Mouse (Mus musculus) midbrain, embryonic 11.5 days (tissue): ENCODE measurements around the gene Cdh10. TPM values are rescaled to one million over a fixed set of nuclear protein-coding genes. Genes with fewer than 3 reads are reported as not detected.

ENCODE experiments used
- ATAC-seq: fragments of 200-750 bp; cut with Nextera tagmentation; 2 replicates; pipeline ENCODE4 v1.8.0; 2017; ENCODE audit warnings: moderate TSS enrichment, moderate library complexity; ENCODE audit not compliant: low FRiP score
- DNase-seq: peaks from one replicate; pipeline ENCODE4 v3.0.0; 2015; ENCODE audit warnings: low spot score; ENCODE audit errors: missing footprints
- H3K27ac ChIP-seq: fragments of 300-500 bp; sonication (generic); 2 replicates; pipeline ENCODE4 v1.5.1; 2014; ENCODE audit warnings: low read depth, low read length
- H3K27me3 ChIP-seq: fragments of 300-500 bp; sonication (generic); 2 replicates; pipeline ENCODE4 v1.6.1; 2014; ENCODE audit warnings: mild to moderate bottlenecking, low read length, moderate library complexity, mixed read lengths; ENCODE audit not compliant: control insufficient read depth, insufficient read depth
- H3K36me3 ChIP-seq: fragments of 300-500 bp; sonication (generic); 2 replicates; pipeline ENCODE4 v1.6.1; 2014; ENCODE audit warnings: mild to moderate bottlenecking, low read length, moderate library complexity, mixed read lengths; ENCODE audit not compliant: control insufficient read depth, insufficient read depth
- H3K4me1 ChIP-seq: fragments of 300-500 bp; sonication (generic); 2 replicates; pipeline ENCODE4 v1.6.1; 2014; ENCODE audit warnings: low read length; ENCODE audit not compliant: control insufficient read depth, insufficient read depth
- H3K4me2 ChIP-seq: fragments of 300-500 bp; sonication (generic); 2 replicates; pipeline ENCODE4 v1.6.1; 2014; ENCODE audit warnings: mild to moderate bottlenecking, moderate library complexity
- H3K4me3 ChIP-seq: fragments of 300-500 bp; sonication (generic); 2 replicates; pipeline ENCODE4 v1.5.1; 2014; ENCODE audit warnings: low read depth, low read length
- H3K9ac ChIP-seq: fragments of 300-500 bp; sonication (generic); 2 replicates; pipeline ENCODE4 v1.6.1; 2014; ENCODE audit warnings: low read length
- H3K9me3 ChIP-seq: fragments of 300-500 bp; sonication (generic); 2 replicates; pipeline ENCODE4 v1.6.1; 2016; ENCODE audit warnings: low read length; ENCODE audit not compliant: control insufficient read depth
- WGBS: fragments of 180-500 bp; shearing (Covaris S2); extraction: QIAGEN DNeasy Blood & Tissue Kit; methylation state at CpG from one replicate; pipeline ENCODE4 v1.1.7; 2014; 5-methylcytosine and 5-hydroxymethylcytosine counted together
- polyA plus RNA-seq: library from polyadenylated mRNA; unstranded; fragments of >200 nt; fragmentation: Nextera tagmentation; extraction: Ambion mirVana; gene quantifications from 2 replicates; pipeline ENCODE4 v1.2.1, GENCODE M21; 2014

The Cdh10 gene
- polyA plus RNA-seq, 1 experiment from 2014 or later, result 6.4 TPM

DNA sequence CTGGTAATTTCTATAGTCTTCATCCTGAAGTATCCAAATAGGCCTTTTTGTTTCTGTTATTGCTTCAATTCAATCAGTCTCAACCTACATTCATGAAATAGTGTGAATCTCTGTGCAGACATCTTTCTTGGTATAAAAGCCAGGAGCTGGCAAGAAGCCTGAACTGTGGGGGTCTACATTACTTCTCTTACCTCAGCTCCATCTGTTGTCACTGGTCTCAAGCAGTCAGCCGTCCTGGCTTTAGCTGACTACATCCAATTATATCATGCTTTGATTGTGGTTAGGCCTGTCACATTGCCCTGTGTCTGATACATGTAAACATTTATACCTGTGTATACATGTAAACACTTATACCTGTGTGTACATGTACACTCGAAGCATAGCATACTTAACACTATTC is 31.8 kb downstream of the Cdh10 start:
- no peak overlapping the region for H3K4me2 ChIP-seq
- no peak for ATAC-seq
- DNase-seq, result no peak
- no peaks in the 10 kb centered on the region for H3K36me3 ChIP-seq
- no peak overlapping the region for H3K4me3 ChIP-seq
- H3K9ac ChIP-seq, result no peak overlapping the region
- no peaks in the 10 kb centered on the region for H3K4me1 ChIP-seq
- H3K9me3 ChIP-seq, result no peaks in the 10 kb centered on the region
- 81% methylated on average over 2 of the region's 2 CpGs for WGBS
- H3K27ac ChIP-seq, result no peak overlapping the region
- no peaks in the 10 kb centered on the region for H3K27me3 ChIP-seq

- Histone ChIP-seq H3K4me3 (no peak overlapping the region), H3K27me3 (no peaks in the 10 kb centered on the region), H3K4me2 (no peak overlapping the region), H3K9ac (no peak overlapping the region), H3K36me3 (no peaks in the 10 kb centered on the region), H3K9me3 (no peaks in the 10 kb centered on the region), H3K4me1 (no peaks in the 10 kb centered on the region), H3K27ac (no peak overlapping the region)
- ATAC-seq (no peak), DNase-seq (no peak)
- WGBS, result 75% methylated on average over 2 of the region's 2 CpGs
Measured at GRCm38 (mm10) chr15:18858135-18858534, 39.4 kb downstream of the Cdh10 start.

GRCm38 (mm10) chr15:18869871-18870270 is 51.1 kb downstream of the Cdh10 start:
- no peak for ATAC-seq
- 97% methylated on average over 2 of the region's 2 CpGs for WGBS
- no peak overlapping the region for H3K4me3 ChIP-seq
- H3K9me3 ChIP-seq, result no peaks in the 10 kb centered on the region
- H3K4me2 ChIP-seq, result no peak overlapping the region
- no peaks in the 10 kb centered on the region for H3K36me3 ChIP-seq
- H3K27ac ChIP-seq, result no peak overlapping the region
- no peak overlapping the region for H3K9ac ChIP-seq
- H3K4me1 ChIP-seq, result no peaks in the 10 kb centered on the region
- H3K27me3 ChIP-seq, result no peaks in the 10 kb centered on the region
- no peak for DNase-seq

GRCm38 (mm10) chr15:18881467-18881866 is 62.7 kb downstream of the Cdh10 start:
- Histone ChIP-seq H3K9me3 (no peaks in the 10 kb centered on the region), H3K9ac (no peak overlapping the region), H3K4me1 (no peaks in the 10 kb centered on the region), H3K27ac (no peak overlapping the region), H3K4me2 (no peak overlapping the region), H3K27me3 (no peaks in the 10 kb centered on the region), H3K4me3 (no peak overlapping the region), H3K36me3 (no peaks in the 10 kb centered on the region)
- ATAC-seq, result no peak
- DNase-seq, result no peak
- 62% methylated on average over 5 of the region's 5 CpGs for WGBS

DNA sequence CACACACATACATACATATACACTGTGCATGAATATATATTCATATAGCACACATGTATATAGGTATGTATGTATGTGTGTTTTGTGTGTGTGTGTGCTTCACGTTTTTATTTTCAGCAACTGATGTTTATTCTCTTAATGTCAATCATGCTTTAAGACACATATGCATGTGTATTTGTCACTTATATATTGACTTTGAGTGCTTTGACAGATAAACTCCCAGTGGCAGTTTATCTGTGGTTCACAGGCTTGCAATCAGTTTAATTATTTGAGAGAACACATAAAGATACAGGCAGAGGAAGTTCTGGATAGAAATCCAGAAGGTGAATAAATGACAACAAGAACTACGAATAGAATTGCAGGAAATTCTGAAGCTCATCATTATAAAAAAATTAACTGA is 67.9 kb downstream of the Cdh10 start:
- H3K4me3 ChIP-seq, result no peak overlapping the region
- H3K27ac ChIP-seq, result no peak overlapping the region
- no peaks in the 10 kb centered on the region for H3K27me3 ChIP-seq
- no peaks in the 10 kb centered on the region for H3K36me3 ChIP-seq
- H3K4me1 ChIP-seq, result no peaks in the 10 kb centered on the region
- no peak overlapping the region for H3K9ac ChIP-seq
- 86% methylated on average over 2 of the region's 2 CpGs for WGBS
- no peaks in the 10 kb centered on the region for H3K9me3 ChIP-seq
- no peak overlapping the region for H3K4me2 ChIP-seq
- ATAC-seq (no peak), DNase-seq (no peak)

DNA sequence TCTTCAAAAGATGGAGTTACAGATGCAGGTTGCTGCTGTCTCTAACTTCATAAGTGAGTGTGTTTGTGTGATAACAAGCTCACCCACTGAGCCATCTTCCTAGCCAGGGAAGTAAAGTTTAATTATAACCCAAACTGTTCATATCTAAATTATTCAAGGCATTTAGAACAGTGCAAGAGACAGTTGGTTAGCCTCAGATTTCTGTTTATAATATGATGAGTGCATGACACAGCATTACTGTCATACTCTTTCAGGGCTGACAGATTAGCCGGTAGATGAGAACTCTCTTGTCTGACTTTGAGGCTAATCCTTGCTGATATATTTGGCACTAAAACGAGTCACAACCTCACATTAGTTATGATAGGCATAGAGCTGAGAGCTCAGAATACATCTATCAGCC is 70.2 kb downstream of the Cdh10 start:
- Histone ChIP-seq H3K4me1 (no peaks in the 10 kb centered on the region), H3K9me3 (no peaks in the 10 kb centered on the region), H3K36me3 (no peaks in the 10 kb centered on the region), H3K4me3 (no peak overlapping the region), H3K4me2 (no peak overlapping the region), H3K27me3 (no peaks in the 10 kb centered on the region), H3K9ac (no peak overlapping the region), H3K27ac (no peak overlapping the region)
- 74% methylated on average over 2 of the region's 2 CpGs for WGBS
- ATAC-seq (no peak), DNase-seq (no peak)

DNA sequence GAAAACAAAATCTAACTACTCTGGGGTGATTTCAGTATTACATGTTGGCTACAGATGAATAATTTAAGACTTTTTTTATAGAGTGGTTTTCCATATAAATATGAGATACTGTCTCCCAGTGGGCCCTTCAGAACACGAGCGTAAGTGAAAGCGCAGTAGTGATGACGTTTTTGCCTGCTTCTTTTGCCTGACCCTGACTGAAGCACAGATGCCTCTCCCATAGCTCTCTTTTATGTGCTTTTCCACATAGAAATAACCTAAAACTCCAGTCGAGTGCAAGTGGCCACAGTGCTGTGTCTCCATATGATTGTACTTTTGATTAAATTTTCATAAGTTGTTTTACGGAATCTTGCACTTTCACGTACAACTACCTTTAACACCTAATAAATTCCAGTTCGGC is 71.6 kb downstream of the Cdh10 start:
- H3K27ac ChIP-seq, result no peak overlapping the region
- no peaks in the 10 kb centered on the region for H3K27me3 ChIP-seq
- H3K36me3 ChIP-seq, result no peaks in the 10 kb centered on the region
- H3K4me1 ChIP-seq, result no peaks in the 10 kb centered on the region
- no peak overlapping the region for H3K4me3 ChIP-seq
- ATAC-seq (no peak), DNase-seq (no peak)
- no peak overlapping the region for H3K9ac ChIP-seq
- WGBS, result 95% methylated on average over 8 of the region's 8 CpGs
- H3K4me2 ChIP-seq, result no peak overlapping the region
- H3K9me3 ChIP-seq, result no peaks in the 10 kb centered on the region

DNA sequence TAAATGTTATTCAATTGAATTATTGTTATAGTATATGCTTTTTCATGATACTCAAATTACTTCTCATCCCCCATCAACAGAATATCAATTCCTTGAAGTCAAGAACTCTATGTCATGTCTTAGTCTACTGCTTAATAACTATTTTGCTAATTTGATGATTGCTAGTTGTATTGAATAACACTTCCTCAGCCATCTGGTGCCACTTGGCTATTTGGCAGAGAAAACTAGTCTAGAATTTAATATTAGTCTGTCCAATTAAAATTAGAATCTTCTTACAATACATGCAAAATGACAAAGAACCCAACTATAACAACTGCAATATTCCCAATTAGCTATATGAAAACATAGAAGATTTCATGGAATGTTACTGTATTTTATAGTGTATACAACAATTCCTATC is 82.0 kb downstream of the Cdh10 start:
- Histone ChIP-seq H3K27ac (no peak overlapping the region), H3K9ac (no peak overlapping the region), H3K4me3 (no peak overlapping the region), H3K4me1 (no peaks in the 10 kb centered on the region), H3K4me2 (no peak overlapping the region), H3K36me3 (no peaks in the 10 kb centered on the region), H3K27me3 (no peaks in the 10 kb centered on the region), H3K9me3 (no peaks in the 10 kb centered on the region)
- DNase-seq (no peak), ATAC-seq (no peak)

DNA sequence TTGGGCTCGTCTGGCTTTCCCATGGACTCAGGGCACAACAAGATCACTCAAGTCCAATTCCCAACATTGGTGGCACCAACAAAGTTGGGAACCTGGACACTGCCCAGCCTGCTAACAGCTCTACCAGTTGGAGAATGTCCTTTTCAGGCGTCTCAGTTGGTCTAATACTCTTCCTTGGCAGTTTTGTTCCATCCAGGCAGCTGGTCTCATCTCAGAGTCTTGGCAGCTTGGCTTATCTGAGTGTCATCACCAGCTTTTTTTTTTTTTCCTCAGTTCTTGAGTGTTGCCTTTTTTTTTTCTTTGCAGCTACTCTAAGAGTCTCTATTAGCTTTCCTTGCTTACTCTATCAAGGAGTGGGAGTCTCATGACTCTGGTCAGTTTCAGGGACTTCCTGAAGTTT is 85.4 kb downstream of the Cdh10 start:
- WGBS, result 92% methylated on average over 2 of the region's 2 CpGs
- Histone ChIP-seq H3K4me2 (no peak overlapping the region), H3K27me3 (no peaks in the 10 kb centered on the region)

DNA sequence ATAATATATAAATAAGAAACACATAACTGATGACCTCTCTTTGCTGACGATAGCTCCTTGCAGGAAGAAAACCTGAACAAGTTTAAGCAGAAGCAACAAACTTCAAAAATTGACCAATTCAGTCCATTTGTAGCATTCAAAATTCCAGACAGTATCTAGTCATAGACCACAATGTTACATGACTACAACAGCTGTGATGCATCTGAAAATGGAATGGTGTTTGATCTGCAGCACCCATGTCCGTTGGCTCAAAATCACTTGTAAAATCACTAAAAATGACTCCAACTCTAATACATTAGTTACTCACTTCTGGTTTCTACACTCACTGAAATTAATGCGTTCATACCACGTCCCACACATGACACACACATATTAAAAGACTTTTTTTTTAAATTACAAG is 91.9 kb downstream of the Cdh10 start:
- no peaks in the 10 kb centered on the region for H3K9me3 ChIP-seq
- H3K27ac ChIP-seq, result no peak overlapping the region
- H3K4me3 ChIP-seq, result no peak overlapping the region
- 87% methylated on average over 4 of the region's 4 CpGs for WGBS
- DNase-seq (no peak), ATAC-seq (no peak)
- H3K4me2 ChIP-seq, result no peak overlapping the region
- H3K27me3 ChIP-seq, result no peaks in the 10 kb centered on the region
- H3K4me1 ChIP-seq, result no peaks in the 10 kb centered on the region
- no peak overlapping the region for H3K9ac ChIP-seq
- no peaks in the 10 kb centered on the region for H3K36me3 ChIP-seq

More for the DNA sequence above, 85.4 kb downstream of the Cdh10 start:
- Histone ChIP-seq H3K36me3 (no peaks in the 10 kb centered on the region), H3K9me3 (no peaks in the 10 kb centered on the region), H3K4me1 (no peaks in the 10 kb centered on the region), H3K9ac (no peak overlapping the region), H3K4me3 (no peak overlapping the region), H3K27ac (no peak overlapping the region)
- DNase-seq (no peak), ATAC-seq (no peak)
